Mouse (Mus musculus) MEL (cell line): ENCODE measurements around the gene Arid5a. TPM values are rescaled to one million over a fixed set of nuclear protein-coding genes. Genes with fewer than 3 reads are reported as not detected.

ENCODE experiments used
- DNase-seq: peaks from one replicate; pipeline ENCODE4 v3.0.0; 2011; ENCODE audit warnings: low read depth, low spot score
- H3K27ac ChIP-seq: 2 replicates; pipeline ENCODE4 v1.5.1; 2012; ENCODE audit warnings: low read depth, mild to moderate bottlenecking, control low read depth, low read length, moderate library complexity; ENCODE audit not compliant: control insufficient read depth
- H3K27me3 ChIP-seq, 2 experiments: fragments of 150-350 bp in 1 of 2; sonication (generic) in 1 of 2; 2 replicates each; pipeline ENCODE4 v1.6.1; 2012; ENCODE audit warnings: low read length in 2 of 2, mild to moderate bottlenecking in 2 of 2, improper control_type of control experiment in 1 of 2, moderate library complexity in 1 of 2; ENCODE audit not compliant: insufficient read depth in 2 of 2, control insufficient read depth in 1 of 2
- H3K36me3 ChIP-seq, 2 experiments: 2 replicates each; pipeline ENCODE4 v1.6.1; 2012 to 2014; ENCODE audit warnings: low read length in 2 of 2, improper control_type of control experiment in 1 of 2, inconsistent platforms in 1 of 2, mild to moderate bottlenecking in 1 of 2; ENCODE audit not compliant: insufficient read depth in 2 of 2, control insufficient read depth in 1 of 2
- H3K4me1 ChIP-seq, 2 experiments: fragments of 150-350 bp in 1 of 2; sonication (generic) in 1 of 2; 2 replicates each; pipeline ENCODE4 v1.6.1; 2012; ENCODE audit warnings: low read length in 2 of 2, improper control_type of control experiment in 1 of 2, mild to moderate bottlenecking in 1 of 2; ENCODE audit not compliant: insufficient read depth in 2 of 2, control insufficient read depth in 1 of 2
- H3K4me3 ChIP-seq, 2 experiments: fragments of 150-350 bp in 1 of 2; sonication (generic) in 1 of 2; 2 replicates each; pipeline ENCODE4 v1.5.1; 2012; ENCODE audit warnings: low read depth in 2 of 2, low read length in 2 of 2, mild to moderate bottlenecking in 2 of 2, moderate library complexity in 2 of 2, control low read depth in 1 of 2, improper control_type of control experiment in 1 of 2; ENCODE audit not compliant: control insufficient read depth in 1 of 2, insufficient read depth in 1 of 2
- H3K79me2 ChIP-seq: 2 replicates; pipeline ENCODE4 v1.6.1; 2012; ENCODE audit warnings: mild to moderate bottlenecking, low read length, moderate library complexity; ENCODE audit not compliant: control insufficient read depth, poor library complexity, insufficient read depth
- H3K9ac ChIP-seq: 2 replicates; pipeline ENCODE4 v1.6.1; 2012; ENCODE audit warnings: low read depth, mild to moderate bottlenecking, control low read depth, low read length, moderate library complexity; ENCODE audit not compliant: control insufficient read depth, poor library complexity, severe bottlenecking
- H3K9me3 ChIP-seq: fragments of 150-350 bp; sonication (generic); replicated peaks from 2 replicates; pipeline ENCODE4 v1.6.1; 2012; ENCODE audit warnings: mild to moderate bottlenecking, low read length, improper control_type of control experiment, moderate library complexity; ENCODE audit not compliant: insufficient read depth
- BHLHE40 ChIP-seq: IDR thresholded peaks from 2 replicates; pipeline ENCODE4 v1.6.1; 2012; ENCODE audit warnings: low read depth, mild to moderate bottlenecking, inconsistent platforms, low read length, improper control_type of control experiment, borderline replicate concordance
- CHD1 ChIP-seq: IDR thresholded peaks from 2 replicates; pipeline ENCODE4 v1.6.1; 2012; ENCODE audit warnings: low read depth, mild to moderate bottlenecking, inconsistent platforms, low read length, improper control_type of control experiment
- CTCF ChIP-seq, 3 experiments: IDR thresholded peaks in 2 of 3; conservative IDR thresholded peaks in 1 of 3; 2 replicates each; pipeline ENCODE4 v1.5.1; 2011 to 2012; ENCODE audit warnings: low read length in 3 of 3, low read depth in 2 of 3, mild to moderate bottlenecking in 2 of 3, improper control_type of control experiment in 1 of 3, inconsistent platforms in 1 of 3, mixed read lengths in 1 of 3, moderate library complexity in 1 of 3; ENCODE audit not compliant: control insufficient read depth in 1 of 3, insufficient read depth in 1 of 3, poor library complexity in 1 of 3, severe bottlenecking in 1 of 3
- E2F4 ChIP-seq: IDR thresholded peaks from 2 replicates; pipeline ENCODE4 v1.6.1; 2011; ENCODE audit warnings: low read depth, low read length, improper control_type of control experiment, borderline replicate concordance
- ELF1 ChIP-seq: IDR thresholded peaks from 2 replicates; pipeline ENCODE4 v1.6.1; 2014; ENCODE audit warnings: low read depth, mild to moderate bottlenecking, inconsistent platforms, low read length, improper control_type of control experiment, moderate library complexity
- EP300 ChIP-seq, 2 experiments: IDR thresholded peaks; 2 replicates each; pipeline ENCODE4 v1.6.1; 2011; ENCODE audit warnings: improper control_type of control experiment in 2 of 2, low read length in 2 of 2, low read depth in 1 of 2, mild to moderate bottlenecking in 1 of 2
- ETS1 ChIP-seq: IDR thresholded peaks from 2 replicates; pipeline ENCODE4 v1.6.1; 2012; ENCODE audit warnings: low read depth, mild to moderate bottlenecking, inconsistent platforms, low read length, improper control_type of control experiment, moderate library complexity
- GATA1 ChIP-seq: IDR thresholded peaks from 2 replicates; pipeline ENCODE4 v1.6.1; 2011; ENCODE audit warnings: low read depth, low read length, improper control_type of control experiment
- KAT2A ChIP-seq: conservative IDR thresholded peaks from 2 replicates; pipeline ENCODE4 v1.6.1; 2012; ENCODE audit warnings: low read depth, low read length, improper control_type of control experiment, inconsistent platforms
- MAFK ChIP-seq: IDR thresholded peaks from 2 replicates; pipeline ENCODE4 v1.6.1; 2011; ENCODE audit warnings: low read depth, mild to moderate bottlenecking, low read length, improper control_type of control experiment, borderline replicate concordance
- MAX ChIP-seq: IDR thresholded peaks from 2 replicates; pipeline ENCODE4 v1.6.1; 2011; ENCODE audit warnings: low read length, improper control_type of control experiment
- MEF2A ChIP-seq: IDR thresholded peaks from 2 replicates; pipeline ENCODE4 v1.6.1; 2014; ENCODE audit warnings: low read depth, mild to moderate bottlenecking, inconsistent platforms, low read length, improper control_type of control experiment; ENCODE audit not compliant: poor library complexity, insufficient replicate concordance, severe bottlenecking; ENCODE audit errors: extremely low read depth
- MXI1 ChIP-seq: IDR thresholded peaks from 2 replicates; pipeline ENCODE4 v1.6.1; 2011; ENCODE audit warnings: mild to moderate bottlenecking, low read depth, low read length, improper control_type of control experiment
- MYB ChIP-seq: IDR thresholded peaks from 2 replicates; pipeline ENCODE4 v1.6.1; 2011; ENCODE audit warnings: mild to moderate bottlenecking, low read depth, low read length, improper control_type of control experiment
- MYC ChIP-seq: IDR thresholded peaks from 2 replicates; pipeline ENCODE4 v1.6.1; 2011; ENCODE audit warnings: low read depth, mild to moderate bottlenecking, low read length, improper control_type of control experiment, moderate library complexity
- NELFE ChIP-seq: IDR thresholded peaks from 2 replicates; pipeline ENCODE4 v1.6.1; 2011; ENCODE audit warnings: low read depth, low read length, improper control_type of control experiment
- POLR2AphosphoS2 ChIP-seq: IDR thresholded peaks from 2 replicates; pipeline ENCODE4 v1.6.1; 2011; ENCODE audit warnings: low read length, improper control_type of control experiment
- RAD21 ChIP-seq: IDR thresholded peaks from 2 replicates; pipeline ENCODE4 v1.6.1; 2011; ENCODE audit warnings: mild to moderate bottlenecking, low read depth, low read length, improper control_type of control experiment
- RCOR1 ChIP-seq: IDR thresholded peaks from 2 replicates; pipeline ENCODE4 v1.6.1; 2012; ENCODE audit warnings: low read depth, mild to moderate bottlenecking, inconsistent platforms, low read length, improper control_type of control experiment
- SIN3A ChIP-seq: IDR thresholded peaks from 2 replicates; pipeline ENCODE4 v1.6.1; 2012; ENCODE audit warnings: low read length, improper control_type of control experiment, inconsistent platforms
- SMC3 ChIP-seq: IDR thresholded peaks from 2 replicates; pipeline ENCODE4 v1.6.1; 2011; ENCODE audit warnings: low read depth, low read length, improper control_type of control experiment
- TAL1 ChIP-seq: IDR thresholded peaks from 2 replicates; pipeline ENCODE4 v1.6.1; 2012; ENCODE audit warnings: mild to moderate bottlenecking, inconsistent platforms, low read length, moderate library complexity, mixed read lengths
- TBP ChIP-seq: IDR thresholded peaks from 2 replicates; pipeline ENCODE4 v1.8.0; 2011; ENCODE audit warnings: low read depth, low read length, improper control_type of control experiment
- TCF12 ChIP-seq: IDR thresholded peaks from 2 replicates; pipeline ENCODE4 v1.6.1; 2014; ENCODE audit warnings: low read depth, mild to moderate bottlenecking, inconsistent platforms, low read length, improper control_type of control experiment, moderate library complexity
- USF1 ChIP-seq: IDR thresholded peaks from 2 replicates; pipeline ENCODE4 v1.6.1; 2014; ENCODE audit warnings: low read depth, mild to moderate bottlenecking, inconsistent platforms, low read length, improper control_type of control experiment, moderate library complexity
- ZC3H11A ChIP-seq: IDR thresholded peaks from 2 replicates; pipeline ENCODE4 v1.6.1; 2012; ENCODE audit warnings: low read depth, mild to moderate bottlenecking, inconsistent platforms, low read length, improper control_type of control experiment
- ZKSCAN1 ChIP-seq: IDR thresholded peaks from 2 replicates; pipeline ENCODE4 v1.6.1; 2012; ENCODE audit warnings: low read depth, mild to moderate bottlenecking, inconsistent platforms, low read length, improper control_type of control experiment, moderate library complexity
- ZMIZ1 ChIP-seq: IDR thresholded peaks from 2 replicates; pipeline ENCODE4 v1.6.1; 2012; ENCODE audit warnings: low read depth, mild to moderate bottlenecking, inconsistent platforms, low read length, improper control_type of control experiment, moderate library complexity
- polyA plus RNA-seq, 2 experiments: library from polyadenylated mRNA; stranded (reverse) in 1 of 2; unstranded in 1 of 2; fragments of >175 nt in 1 of 2; fragments of >200 nt in 1 of 2; gene quantifications; 2 replicates each; pipeline versions ENCODE4 v1.2.1 to v1.2.4; 2012; ENCODE audit warnings: low replicate concordance in 2 of 2, low read depth in 1 of 2; ENCODE audit not compliant: insufficient read length in 2 of 2, insufficient read depth in 1 of 2, missing spikeins in 1 of 2
- total RNA-seq: library from RNA; depleted of rRNA; stranded (reverse); fragments of 300-350 nt; gene quantifications from 2 replicates; pipeline ENCODE4 v1.2.3, GENCODE M21; 2012

Arid5a gene
- total and polyA plus RNA-seq, 3 experiments: 4.2 to 9.0 TPM; not detected in 1

DNA sequence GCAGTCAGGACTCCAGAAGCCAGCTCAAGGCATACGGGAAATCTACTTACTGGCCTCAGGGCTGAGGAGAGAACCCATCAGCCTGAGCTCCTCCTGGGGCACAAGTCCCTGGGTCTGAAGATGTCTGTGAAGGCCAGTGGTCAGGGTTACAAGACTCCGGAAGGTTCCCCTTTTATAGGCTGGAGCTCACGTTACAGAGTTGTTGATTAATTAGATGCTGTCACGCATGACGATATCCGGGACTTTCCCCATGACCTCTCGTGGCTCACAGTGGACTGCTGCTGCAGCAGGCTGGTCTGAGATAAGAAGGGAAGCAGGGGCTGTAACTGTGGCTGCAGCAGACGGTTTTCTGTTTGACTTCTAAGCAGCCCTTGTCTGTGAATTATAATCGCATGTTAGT, 34.2 kb upstream of the Arid5a start:
- Histone ChIP-seq H3K4me3 (peak overlapping the region; percentile 52 to 55), H3K9me3 (no peaks in the 10 kb centered on the region), H3K27ac (peak overlapping the region; percentile 28), H3K36me3 (peaks cover 0 to 23% of the 10 kb centered on the region in 2 experiments; a peak in 2 of 4 replicates), H3K79me2 (no peaks in the 10 kb centered on the region), H3K27me3 (no peaks in the 10 kb centered on the region), H3K4me1 (peaks cover 13 to 55% of the 10 kb centered on the region in 2 experiments), H3K9ac (peak overlapping the region; percentile 51)
- TF ChIP-seq ZKSCAN1: no peak
- TF ChIP-seq CTCF (IDR thresholded peaks at IDR 0.05 in 2 of 3, conservative IDR thresholded peaks at IDR 0.05 in 1 of 3; ENCODE audit: control insufficient read depth in 1 of 3, insufficient read depth in 1 of 3, low read depth in 2 of 3, low read length in 3 of 3, poor library complexity in 1 of 3, severe bottlenecking in 1 of 3): no peak
- TF ChIP-seq TBP: no peak
- TF ChIP-seq GATA1: peak; percentile 55; the same call in 1 of the 2 replicates
- TF ChIP-seq BHLHE40: peak; percentile 80; the same call in 1 of the 2 replicates
- peak; percentile 62 for TF ChIP-seq TCF12
- TF ChIP-seq RCOR1: no peak; the same call in 1 of the 2 replicates
- TF ChIP-seq MXI1: no peak
- TF ChIP-seq EP300 (IDR thresholded peaks at IDR 0.05; ENCODE audit: low read depth in 1 of 2, low read length in 2 of 2): peak; percentile 66 to 69
- TF ChIP-seq TAL1: peak; percentile 70
- no peak for TF ChIP-seq E2F4
- no peak for TF ChIP-seq MAFK
- 0 out of 2 replicates have a peak, but pooled peaks have one; percentile 9 for TF ChIP-seq MYC
- TF ChIP-seq MYB: no peak
- no peak for TF ChIP-seq RAD21
- TF ChIP-seq MEF2A: no peak
- no peak for TF ChIP-seq SMC3
- TF ChIP-seq CHD1: no peak
- peak; percentile 69 for TF ChIP-seq ETS1
- no peak for TF ChIP-seq NELFE
- peak; percentile 75 for DNase-seq

DNA sequence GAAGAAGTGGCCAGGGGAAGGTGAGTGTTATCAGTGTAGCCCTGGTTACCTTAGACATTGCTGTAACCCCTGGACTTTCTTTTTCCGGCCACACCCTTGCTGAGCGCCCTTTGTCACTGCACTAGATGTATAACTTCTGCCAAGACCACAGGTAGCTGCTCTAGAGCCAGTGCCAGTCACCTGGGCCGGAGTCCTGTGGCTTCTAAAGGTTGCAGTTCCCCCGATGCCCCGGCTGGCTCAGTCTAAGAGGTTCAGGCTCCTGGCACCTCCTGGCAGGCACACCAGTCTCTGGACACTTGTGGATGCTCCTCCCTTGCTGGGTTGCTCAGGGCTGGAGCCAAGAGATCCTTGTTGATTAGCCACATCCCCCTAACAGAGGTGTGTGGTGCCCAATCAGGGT, 33.1 kb upstream of the Arid5a start, which contains the start of gene Neurl3:
Gene Neurl3 (minus strand): TSS at position 225 of the 400 bp plus-strand sequence.
- peak; percentile 34 for DNase-seq
- Histone ChIP-seq H3K9me3 (no peaks in the 10 kb centered on the region), H3K36me3 (peaks cover 0 to 23% of the 10 kb centered on the region in 2 experiments; a peak in 2 of 4 replicates), H3K4me1 (peaks cover 13 to 55% of the 10 kb centered on the region in 2 experiments), H3K4me3 (peak within 1 kb of the TSS; percentile 52 to 55), H3K27ac (peak within 1 kb of the TSS; percentile 28), H3K9ac (peak within 1 kb of the TSS; percentile 51), H3K27me3 (no peaks in the 10 kb centered on the region), H3K79me2 (no peaks in the 10 kb centered on the region)
- TF ChIP-seq KAT2A (no peak), MYB (no peak), ZMIZ1 (no peak), CHD1 (no peak), MYC (no peak), ELF1 (no peak), RAD21 (no peak), MAX (no peak), ZKSCAN1 (no peak), MXI1 (no peak), GATA1 (no peak), SIN3A (no peak), EP300 (IDR thresholded peaks at IDR 0.05; ENCODE audit: low read depth in 1 of 2, low read length in 2 of 2) (no peak), ETS1 (no peak), ZC3H11A (no peak), POLR2AphosphoS2 (no peak), USF1 (no peak)
